Mouse (Mus musculus) bone marrow, adult 2 months (tissue): ENCODE data around the gene Akt1.

Experiments used
- CTCF ChIP-seq: fragments of 200-500 bp; IDR thresholded peaks from 2 replicates; pipeline ENCODE4 v1.5.1; 2011; ENCODE audit warnings: low read length, control low read depth; ENCODE audit not compliant: control insufficient read depth, insufficient read depth
- POLR2A ChIP-seq: fragments of 200-500 bp; IDR thresholded peaks from 2 replicates; pipeline ENCODE4 v1.6.1; 2011; ENCODE audit warnings: low read depth, mild to moderate bottlenecking, control low read depth, low read length, borderline replicate concordance; ENCODE audit not compliant: control insufficient read depth

GRCm38 (mm10) chr12:112625700-112626099 lies 49.0 kb downstream of the Akt1 start:
- no peak for TF ChIP-seq CTCF
- no peak for TF ChIP-seq POLR2A
